Mouse (Mus musculus) liver, embryonic 16.5 days (tissue): ENCODE measurements at regions not wholly inside any gene's neighbourhood (a gene's known extent, or its start where the extent isn't known, plus 50 kb on each side); places are given as distances from the start of the nearest gene placed in this dataset.

Experiments used
- ATAC-seq: fragments of 200-750 bp; cut with Nextera tagmentation; 2 replicates; pipeline ENCODE4 v1.8.0; 2017; ENCODE audit warnings: low read depth, mild to moderate bottlenecking, moderate number of reproducible peaks, moderate library complexity
- H3K27ac ChIP-seq: fragments of 300-500 bp; sonication (generic); 2 replicates; pipeline ENCODE4 v1.5.1; 2014; ENCODE audit warnings: mild to moderate bottlenecking, low read length
- H3K27me3 ChIP-seq: fragments of 300-500 bp; sonication (generic); 2 replicates; pipeline ENCODE4 v1.6.1; 2014; ENCODE audit warnings: low read depth, low read length, mixed read lengths; ENCODE audit not compliant: control insufficient read depth, insufficient read depth
- H3K36me3 ChIP-seq: fragments of 300-500 bp; sonication (generic); 2 replicates; pipeline ENCODE4 v1.6.1; 2014; ENCODE audit warnings: mild to moderate bottlenecking; ENCODE audit not compliant: control insufficient read depth, insufficient read depth
- H3K4me1 ChIP-seq: fragments of 300-500 bp; sonication (generic); 2 replicates; pipeline ENCODE4 v1.6.1; 2014; ENCODE audit warnings: low read depth, low read length, mixed read lengths; ENCODE audit not compliant: control insufficient read depth
- H3K4me2 ChIP-seq: fragments of 300-500 bp; sonication (generic); 2 replicates; pipeline ENCODE4 v1.6.1; 2014; ENCODE audit warnings: low read depth, low read length, mixed read lengths
- H3K4me3 ChIP-seq: fragments of 300-500 bp; sonication (generic); 2 replicates; pipeline ENCODE4 v1.5.1; 2014; ENCODE audit warnings: low read depth, mild to moderate bottlenecking, low read length
- H3K9ac ChIP-seq: fragments of 300-500 bp; sonication (generic); 2 replicates; pipeline ENCODE4 v1.6.1; 2014; ENCODE audit warnings: low read depth, low read length
- H3K9me3 ChIP-seq: fragments of 300-500 bp; sonication (generic); replicated peaks from 2 replicates; pipeline ENCODE4 v1.6.1; 2016; ENCODE audit warnings: low read length; ENCODE audit not compliant: control insufficient read depth
- WGBS: fragments of 180-500 bp; shearing (Covaris S2); extraction: QIAGEN DNeasy Blood & Tissue Kit; methylation state at CpG from one replicate; pipeline ENCODE4 v1.1.7; 2014; ENCODE audit not compliant: insufficient replicate concordance; 5-methylcytosine and 5-hydroxymethylcytosine counted together

DNA sequence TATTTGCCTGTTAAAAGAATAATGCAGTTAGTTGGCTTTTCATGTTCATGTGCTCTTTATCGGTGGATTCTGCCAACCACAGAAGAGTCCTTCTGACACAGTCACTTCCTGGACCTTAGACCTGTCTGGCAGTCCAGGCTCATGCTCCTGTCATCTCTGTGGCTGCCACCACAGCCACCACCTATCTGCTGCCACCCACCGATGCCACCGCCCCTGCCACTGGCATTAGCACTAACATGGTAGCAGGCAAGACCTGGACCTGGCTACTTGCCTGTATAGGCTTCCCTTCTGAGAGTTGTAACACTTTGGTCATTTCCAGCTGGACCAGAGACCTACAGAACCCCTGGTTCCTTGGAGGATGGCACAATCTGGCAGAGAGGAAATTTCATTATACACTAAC lies 86.2 kb upstream of the Zfp462 start:
- no peaks in the 10 kb centered on the region for H3K27me3 ChIP-seq
- no peaks in the 10 kb centered on the region for H3K9me3 ChIP-seq
- H3K9ac ChIP-seq, result no peak overlapping the region
- no peak overlapping the region for H3K27ac ChIP-seq
- no peak overlapping the region for H3K4me2 ChIP-seq
- no peaks in the 10 kb centered on the region for H3K36me3 ChIP-seq
- no peak overlapping the region for H3K4me3 ChIP-seq
- WGBS, result 70% methylated on average over 3 of the region's 3 CpGs
- no peaks in the 10 kb centered on the region for H3K4me1 ChIP-seq
- ATAC-seq, result no peak

GRCm38 (mm10) chr4:54866062-54866461 lies 78.8 kb upstream of the Zfp462 start:
- Histone ChIP-seq H3K9me3 (no peaks in the 10 kb centered on the region), H3K4me1 (no peaks in the 10 kb centered on the region), H3K4me2 (no peak overlapping the region), H3K27me3 (no peaks in the 10 kb centered on the region), H3K36me3 (no peaks in the 10 kb centered on the region), H3K9ac (no peak overlapping the region), H3K27ac (no peak overlapping the region), H3K4me3 (no peak overlapping the region)
- 35% methylated on average over 2 of the region's 2 CpGs for WGBS
- no peak for ATAC-seq

GRCm38 (mm10) chr4:54874136-54874827 lies 70.6 kb upstream of the Zfp462 start:
- Histone ChIP-seq H3K27ac (no peak overlapping the region), H3K9ac (no peak overlapping the region), H3K4me3 (no peak overlapping the region), H3K4me2 (no peak overlapping the region), H3K27me3 (no peaks in the 10 kb centered on the region), H3K36me3 (no peaks in the 10 kb centered on the region), H3K4me1 (no peaks in the 10 kb centered on the region), H3K9me3 (no peaks in the 10 kb centered on the region)
- ATAC-seq, result no peak
- 71% methylated on average over 13 of the region's 13 CpGs for WGBS

DNA sequence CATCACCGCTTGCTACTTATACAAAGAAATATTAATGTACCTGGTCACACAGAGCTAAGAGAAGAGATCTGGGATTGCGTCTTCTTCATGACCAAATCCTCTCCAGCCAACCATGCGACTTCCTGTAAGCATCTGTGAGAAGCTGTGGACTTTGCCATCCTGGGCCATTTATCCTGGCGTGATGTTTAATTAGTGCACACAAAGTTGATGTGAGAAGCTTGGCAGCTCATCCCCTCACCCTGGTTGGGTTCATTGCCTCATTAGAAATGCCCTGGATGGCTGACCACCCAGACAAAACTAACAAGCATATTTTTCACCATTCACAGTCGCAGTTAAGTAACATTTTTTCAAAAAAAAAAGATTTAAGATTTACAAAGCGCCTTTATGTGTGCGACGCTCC lies 69.3 kb upstream of the Zfp462 start:
- H3K9me3 ChIP-seq, result no peaks in the 10 kb centered on the region
- H3K9ac ChIP-seq, result no peak overlapping the region
- 80% methylated on average over 8 of the region's 8 CpGs for WGBS
- H3K4me3 ChIP-seq, result no peak overlapping the region
- H3K36me3 ChIP-seq, result no peaks in the 10 kb centered on the region
- H3K27me3 ChIP-seq, result no peaks in the 10 kb centered on the region
- no peak for ATAC-seq
- no peak overlapping the region for H3K27ac ChIP-seq
- H3K4me1 ChIP-seq, result no peaks in the 10 kb centered on the region
- no peak overlapping the region for H3K4me2 ChIP-seq

DNA sequence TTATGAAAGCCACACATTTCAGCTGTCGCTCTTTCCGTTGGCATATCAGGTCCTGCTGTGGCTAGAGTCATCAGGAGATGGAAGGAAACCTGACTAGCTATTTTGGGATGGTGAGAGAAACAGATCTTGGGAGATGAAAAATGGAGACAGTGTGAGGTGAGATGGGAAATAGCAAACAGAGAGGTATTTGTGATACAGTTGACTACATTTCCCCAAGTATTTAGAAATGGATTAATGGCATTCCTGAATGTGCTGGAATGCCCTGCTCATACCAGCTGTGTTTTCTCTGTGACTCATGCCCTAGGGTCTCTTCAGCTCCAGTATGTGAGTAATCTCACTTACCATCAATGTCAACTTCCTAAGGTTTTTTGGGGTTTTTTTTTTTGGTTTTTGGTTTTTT lies 67.5 kb upstream of the Zfp462 start:
- ATAC-seq, result no peak
- Histone ChIP-seq H3K9ac (no peak overlapping the region), H3K4me2 (no peak overlapping the region), H3K27me3 (no peaks in the 10 kb centered on the region), H3K27ac (no peak overlapping the region), H3K9me3 (no peaks in the 10 kb centered on the region), H3K4me3 (no peak overlapping the region), H3K4me1 (no peaks in the 10 kb centered on the region), H3K36me3 (no peaks in the 10 kb centered on the region)
- 58% methylated on average over 2 of the region's 2 CpGs for WGBS

GRCm38 (mm10) chr4:54878531-54878930 lies 66.3 kb upstream of the Zfp462 start:
- H3K4me2 ChIP-seq, result no peak overlapping the region
- 43% methylated on average over 3 of the region's 3 CpGs for WGBS
- ATAC-seq, result no peak

DNA sequence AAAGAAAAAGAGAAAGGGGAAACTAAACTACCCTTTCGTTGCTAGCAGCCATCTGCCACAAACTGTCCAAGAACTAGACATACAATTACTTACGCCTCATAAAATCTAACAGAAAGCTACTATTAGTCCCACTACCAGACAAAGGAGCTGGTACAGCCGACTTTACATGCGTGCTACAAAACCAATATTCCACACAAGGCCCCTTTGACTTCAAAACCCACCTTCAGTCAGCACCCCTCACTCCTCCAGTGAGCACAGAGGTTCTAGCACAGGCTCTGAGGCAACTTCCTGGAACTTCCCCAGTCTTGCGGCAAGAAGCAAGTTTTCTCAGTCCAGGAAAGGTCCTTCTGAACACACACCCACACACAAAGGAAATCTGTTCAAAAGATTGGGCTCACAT lies 51.6 kb upstream of the Zfp462 start:
- WGBS, result 54% methylated on average over 5 of the region's 5 CpGs
- Histone ChIP-seq H3K4me1 (no peaks in the 10 kb centered on the region), H3K9me3 (no peaks in the 10 kb centered on the region), H3K36me3 (no peaks in the 10 kb centered on the region), H3K4me3 (no peak overlapping the region), H3K27ac (no peak overlapping the region), H3K4me2 (no peak overlapping the region), H3K27me3 (no peaks in the 10 kb centered on the region), H3K9ac (no peak overlapping the region)
- ATAC-seq, result no peak

More at GRCm38 (mm10) chr4:54878531-54878930, 66.3 kb upstream of the Zfp462 start:
- H3K27ac ChIP-seq, result no peak overlapping the region
- H3K36me3 ChIP-seq, result no peaks in the 10 kb centered on the region
- no peaks in the 10 kb centered on the region for H3K9me3 ChIP-seq
- H3K4me3 ChIP-seq, result no peak overlapping the region
- H3K27me3 ChIP-seq, result no peaks in the 10 kb centered on the region
- no peak overlapping the region for H3K9ac ChIP-seq
- no peaks in the 10 kb centered on the region for H3K4me1 ChIP-seq
